Mouse (Mus musculus): ENCODE measurements at regions not wholly inside any gene's neighbourhood (a gene's known extent, or its start where the extent isn't known, plus 50 kb on each side); places are given as distances from the start of the nearest gene placed in this dataset.

- ATAC-seq (ENCODE audit: low read depth), result no peak
- Histone ChIP-seq H3K9me3 (replicated peaks; ENCODE audit: control insufficient read depth, low read length) (no peaks in the 10 kb centered on the region), H3K36me3 (ENCODE audit: control insufficient read depth, insufficient read depth) (no peaks in the 10 kb centered on the region), H3K4me1 (ENCODE audit: control insufficient read depth, low read depth, low read length) (no peaks in the 10 kb centered on the region), H3K27ac (ENCODE audit: low read length) (no peak overlapping the region), H3K4me2 (ENCODE audit: low read depth, low read length) (no peak overlapping the region), H3K27me3 (ENCODE audit: control insufficient read depth, insufficient read depth, low read depth, low read length) (no peaks in the 10 kb centered on the region), H3K4me3 (ENCODE audit: low read depth, low read length) (no peak overlapping the region), H3K9ac (ENCODE audit: low read depth, low read length) (no peak overlapping the region)
- WGBS (ENCODE audit: insufficient replicate concordance), result 52% methylated on average over 7 of the region's 7 CpGs
Measured at GRCm38 (mm10) chr13:48153248-48153647, 107.8 kb upstream of the Id4 start.

- Histone ChIP-seq H3K36me3 (ENCODE audit: control insufficient read depth, insufficient read depth) (no peaks in the 10 kb centered on the region), H3K4me2 (ENCODE audit: low read depth, low read length) (no peak overlapping the region), H3K27me3 (ENCODE audit: control insufficient read depth, insufficient read depth, low read depth, low read length) (no peaks in the 10 kb centered on the region), H3K4me1 (ENCODE audit: control insufficient read depth, low read depth, low read length) (no peaks in the 10 kb centered on the region), H3K27ac (ENCODE audit: low read length) (no peak overlapping the region), H3K9ac (ENCODE audit: low read depth, low read length) (no peak overlapping the region), H3K4me3 (ENCODE audit: low read depth, low read length) (no peak overlapping the region), H3K9me3 (replicated peaks; ENCODE audit: control insufficient read depth, low read length) (no peaks in the 10 kb centered on the region)
- WGBS (ENCODE audit: insufficient replicate concordance), result 59% methylated on average over 7 of the region's 7 CpGs
- no peak for ATAC-seq (ENCODE audit: low read depth)
Measured at GRCm38 (mm10) chr13:48153684-48154413, 107.2 kb upstream of the Id4 start.

GRCm38 (mm10) chr13:48154414-48155105 is 106.5 kb upstream of the Id4 start:
- H3K9me3 ChIP-seq (replicated peaks; ENCODE audit: control insufficient read depth, low read length), result no peaks in the 10 kb centered on the region
- H3K4me2 ChIP-seq (ENCODE audit: low read depth, low read length), result no peak overlapping the region
- H3K9ac ChIP-seq (ENCODE audit: low read depth, low read length), result no peak overlapping the region
- no peak overlapping the region for H3K27ac ChIP-seq (ENCODE audit: low read length)
- H3K4me3 ChIP-seq (ENCODE audit: low read depth, low read length), result no peak overlapping the region
- ATAC-seq (ENCODE audit: low read depth), result no peak
- H3K4me1 ChIP-seq (ENCODE audit: control insufficient read depth, low read depth, low read length), result no peaks in the 10 kb centered on the region
- WGBS (ENCODE audit: insufficient replicate concordance), result 34% methylated on average over 6 of the region's 6 CpGs
- H3K36me3 ChIP-seq (ENCODE audit: control insufficient read depth, insufficient read depth), result no peaks in the 10 kb centered on the region
- H3K27me3 ChIP-seq (ENCODE audit: control insufficient read depth, insufficient read depth, low read depth, low read length), result no peaks in the 10 kb centered on the region

GRCm38 (mm10) chr13:48159020-48159910 is 101.8 kb upstream of the Id4 start:
- Histone ChIP-seq H3K4me2 (ENCODE audit: low read depth, low read length) (no peak overlapping the region), H3K36me3 (ENCODE audit: control insufficient read depth, insufficient read depth) (no peaks in the 10 kb centered on the region), H3K4me1 (ENCODE audit: control insufficient read depth, low read depth, low read length) (no peaks in the 10 kb centered on the region), H3K27me3 (ENCODE audit: control insufficient read depth, insufficient read depth, low read depth, low read length) (no peaks in the 10 kb centered on the region), H3K9ac (ENCODE audit: low read depth, low read length) (no peak overlapping the region), H3K4me3 (ENCODE audit: low read depth, low read length) (no peak overlapping the region), H3K27ac (ENCODE audit: low read length) (no peak overlapping the region), H3K9me3 (replicated peaks; ENCODE audit: control insufficient read depth, low read length) (no peaks in the 10 kb centered on the region)
- no peak for ATAC-seq (ENCODE audit: low read depth)
- WGBS (ENCODE audit: insufficient replicate concordance), result 36% methylated on average over 15 of the region's 15 CpGs

GRCm38 (mm10) chr13:48160161-48160560 is 100.9 kb upstream of the Id4 start:
- Histone ChIP-seq H3K9me3 (replicated peaks; ENCODE audit: control insufficient read depth, low read length) (no peaks in the 10 kb centered on the region), H3K4me2 (ENCODE audit: low read depth, low read length) (no peak overlapping the region), H3K4me3 (ENCODE audit: low read depth, low read length) (no peak overlapping the region), H3K36me3 (ENCODE audit: control insufficient read depth, insufficient read depth) (no peaks in the 10 kb centered on the region), H3K27me3 (ENCODE audit: control insufficient read depth, insufficient read depth, low read depth, low read length) (no peaks in the 10 kb centered on the region), H3K4me1 (ENCODE audit: control insufficient read depth, low read depth, low read length) (no peaks in the 10 kb centered on the region), H3K9ac (ENCODE audit: low read depth, low read length) (no peak overlapping the region), H3K27ac (ENCODE audit: low read length) (no peak overlapping the region)
- WGBS (ENCODE audit: insufficient replicate concordance), result 56% methylated on average over 5 of the region's 5 CpGs
- no peak for ATAC-seq (ENCODE audit: low read depth)

GRCm38 (mm10) chr13:48161339-48161738 is 99.7 kb upstream of the Id4 start:
- H3K27me3 ChIP-seq (ENCODE audit: control insufficient read depth, insufficient read depth, low read depth, low read length), result no peaks in the 10 kb centered on the region
- H3K4me1 ChIP-seq (ENCODE audit: control insufficient read depth, low read depth, low read length), result no peaks in the 10 kb centered on the region
- no peaks in the 10 kb centered on the region for H3K36me3 ChIP-seq (ENCODE audit: control insufficient read depth, insufficient read depth)
- WGBS (ENCODE audit: insufficient replicate concordance), result 60% methylated on average over 9 of the region's 9 CpGs
- ATAC-seq (ENCODE audit: low read depth), result no peak
- H3K9me3 ChIP-seq (replicated peaks; ENCODE audit: control insufficient read depth, low read length), result no peaks in the 10 kb centered on the region
- H3K4me2 ChIP-seq (ENCODE audit: low read depth, low read length), result no peak overlapping the region
- no peak overlapping the region for H3K9ac ChIP-seq (ENCODE audit: low read depth, low read length)
- no peak overlapping the region for H3K4me3 ChIP-seq (ENCODE audit: low read depth, low read length)
- no peak overlapping the region for H3K27ac ChIP-seq (ENCODE audit: low read length)

- H3K4me2 ChIP-seq (ENCODE audit: low read depth, low read length), result no peak overlapping the region
- WGBS (ENCODE audit: insufficient replicate concordance), result 67% methylated on average over 6 of the region's 6 CpGs
- no peaks in the 10 kb centered on the region for H3K4me1 ChIP-seq (ENCODE audit: control insufficient read depth, low read depth, low read length)
- H3K9me3 ChIP-seq (replicated peaks; ENCODE audit: control insufficient read depth, low read length), result no peaks in the 10 kb centered on the region
- ATAC-seq (ENCODE audit: low read depth), result no peak
- H3K36me3 ChIP-seq (ENCODE audit: control insufficient read depth, insufficient read depth), result no peaks in the 10 kb centered on the region
- no peaks in the 10 kb centered on the region for H3K27me3 ChIP-seq (ENCODE audit: control insufficient read depth, insufficient read depth, low read depth, low read length)
- no peak overlapping the region for H3K9ac ChIP-seq (ENCODE audit: low read depth, low read length)
- H3K27ac ChIP-seq (ENCODE audit: low read length), result no peak overlapping the region
- H3K4me3 ChIP-seq (ENCODE audit: low read depth, low read length), result no peak overlapping the region
Measured at GRCm38 (mm10) chr13:48164586-48164985, 96.4 kb upstream of the Id4 start.

GRCm38 (mm10) chr13:48165838-48166237 is 95.2 kb upstream of the Id4 start:
- no peak overlapping the region for H3K9ac ChIP-seq (ENCODE audit: low read depth, low read length)
- no peaks in the 10 kb centered on the region for H3K4me1 ChIP-seq (ENCODE audit: control insufficient read depth, low read depth, low read length)

More at GRCm38 (mm10) chr13:48165838-48166237, 95.2 kb upstream of the Id4 start:
- Histone ChIP-seq H3K9me3 (replicated peaks; ENCODE audit: control insufficient read depth, low read length) (no peaks in the 10 kb centered on the region), H3K4me2 (ENCODE audit: low read depth, low read length) (no peak overlapping the region), H3K27ac (ENCODE audit: low read length) (no peak overlapping the region), H3K27me3 (ENCODE audit: control insufficient read depth, insufficient read depth, low read depth, low read length) (no peaks in the 10 kb centered on the region), H3K4me3 (ENCODE audit: low read depth, low read length) (no peak overlapping the region), H3K36me3 (ENCODE audit: control insufficient read depth, insufficient read depth) (no peaks in the 10 kb centered on the region)
- 72% methylated on average over 1 of the region's 1 CpGs for WGBS (ENCODE audit: insufficient replicate concordance)
- ATAC-seq (ENCODE audit: low read depth), result no peak

All from liver, embryonic 16.5 days (tissue).